Mouse (Mus musculus): ENCODE measurements around the gene Kansl2. TPM values are rescaled to one million over a fixed set of nuclear protein-coding genes. Genes with fewer than 3 reads are reported as not detected.
"Not testable (repeated sequence)": the region's sequence is repeated elsewhere in the genome, so short reads cannot be mapped to it uniquely, and the experiment has no call there.

Kansl2 gene
- total RNA-seq, 2 experiments from 2014 or later, result 54.3 to 56.3 TPM

- DNase-seq (ENCODE audit: low spot score in 2 of 2), result no peak
Measured at GRCm38 (mm10) chr15:98536828-98537510, 2.9 kb upstream of the Kansl2 start.

DNA sequence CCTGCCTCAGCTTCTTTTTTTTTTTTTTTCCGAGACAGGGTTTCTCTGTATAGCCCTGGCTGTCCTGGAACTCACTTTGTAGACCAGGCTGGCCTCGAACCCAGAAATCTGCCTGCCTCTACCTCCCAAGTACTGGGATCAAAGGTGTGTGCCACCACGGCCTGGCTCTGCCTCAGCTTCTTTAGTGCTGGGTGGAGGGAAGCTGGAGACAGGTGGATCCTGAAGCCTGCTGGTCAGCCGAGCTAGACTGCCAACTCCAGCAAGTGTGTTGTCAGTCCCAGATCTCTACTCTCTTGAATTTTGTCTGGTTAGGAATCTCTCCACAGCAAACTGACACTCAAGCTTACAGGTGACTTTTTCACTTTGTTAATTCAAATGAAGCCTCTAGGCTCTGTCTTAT, 1.9 kb upstream of the Kansl2 start:
- no peak for DNase-seq (ENCODE audit: low spot score in 2 of 2)

DNA sequence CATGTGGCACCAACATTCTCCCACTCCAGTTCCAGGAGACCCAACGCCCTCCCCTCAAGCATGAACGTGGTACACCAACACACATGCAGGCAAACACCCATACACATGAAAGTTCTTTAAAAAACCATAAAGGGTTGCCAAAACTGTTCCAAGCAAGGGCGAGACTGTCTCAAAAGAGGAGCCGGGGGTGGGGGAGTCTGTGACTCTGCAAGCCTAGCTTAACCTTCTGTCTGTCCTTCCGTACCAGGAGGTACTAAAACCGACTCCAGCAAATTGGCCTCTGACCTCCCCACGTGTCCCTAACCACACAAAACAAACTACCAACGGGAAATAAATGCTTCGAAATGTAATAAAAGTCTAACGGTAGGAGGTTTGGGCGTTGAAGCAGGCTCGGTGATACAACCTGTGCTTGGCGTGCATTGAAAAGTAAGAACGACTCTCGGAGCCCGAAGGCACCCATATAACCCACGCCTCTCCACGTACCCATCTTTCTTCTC, 981 bp downstream of the Kansl2 start:
- no peak for DNase-seq (ENCODE audit: low spot score in 2 of 2)

DNA sequence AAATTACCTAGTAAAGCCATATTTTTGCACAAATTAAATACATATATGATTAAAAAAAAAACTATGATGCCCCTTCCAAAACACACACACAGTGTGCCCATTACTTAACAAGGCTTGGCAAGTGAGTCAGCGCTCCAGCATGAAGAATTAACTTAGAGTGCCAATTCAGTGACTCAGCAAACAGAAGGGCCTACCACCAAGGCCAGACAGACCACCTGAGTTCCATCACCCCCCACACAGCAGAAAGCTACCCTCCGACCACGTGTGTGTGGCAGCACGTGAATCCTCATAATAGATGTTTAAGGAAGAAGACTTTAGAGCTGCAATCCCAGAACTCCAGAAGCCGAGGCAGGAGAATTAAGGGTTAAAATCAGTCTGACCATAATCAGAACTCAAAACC, 1.8 kb downstream of the Kansl2 start:
- peak in 1 of 2 experiments; percentile 24 for DNase-seq (ENCODE audit: low spot score in 2 of 2)

GRCm38 (mm10) chr15:98528066-98528563, 5.9 kb downstream of the Kansl2 start:
- no peak for DNase-seq (ENCODE audit: low spot score in 2 of 2)

GRCm38 (mm10) chr15:98527056-98527771, 6.8 kb downstream of the Kansl2 start:
- no peak for DNase-seq (ENCODE audit: low spot score in 2 of 2)

DNA sequence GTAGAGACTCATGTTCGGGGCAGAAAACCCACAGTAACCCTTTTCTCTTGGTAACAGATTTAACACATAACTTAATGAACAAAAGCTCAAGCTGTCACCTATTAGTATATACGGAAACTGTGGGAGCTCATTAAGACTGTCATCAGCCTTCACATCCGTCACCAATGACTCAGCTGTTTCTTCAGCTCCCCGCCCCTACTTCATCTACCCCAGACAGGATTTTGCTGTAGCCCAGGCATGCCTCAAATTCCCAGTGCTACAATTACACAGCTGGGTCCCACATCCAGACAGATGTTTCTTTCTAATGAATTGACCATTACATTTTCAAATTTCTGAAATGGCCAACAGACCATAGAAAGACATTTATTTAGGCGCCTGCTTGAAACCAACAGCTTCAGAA, 8.0 kb downstream of the Kansl2 start:
- DNase-seq (ENCODE audit: low spot score in 2 of 2), result no peak

GRCm38 (mm10) chr15:98521245-98521644, 12.8 kb downstream of the Kansl2 start:
- no peak for DNase-seq (ENCODE audit: low spot score in 2 of 2)

GRCm38 (mm10) chr15:98517380-98518355, 16.4 kb downstream of the Kansl2 start:
- peak in 1 of 2 experiments; percentile 69 for DNase-seq (ENCODE audit: low spot score in 2 of 2)

GRCm38 (mm10) chr15:98514845-98515244, 19.2 kb downstream of the Kansl2 start:
- not testable (repeated sequence) for DNase-seq (ENCODE audit: low spot score in 2 of 2)

GRCm38 (mm10) chr15:98514146-98514545, 19.9 kb downstream of the Kansl2 start:
- no peak for DNase-seq (ENCODE audit: low spot score in 2 of 2)

- DNase-seq (ENCODE audit: low spot score in 2 of 2), result not testable (repeated sequence)
Measured at GRCm38 (mm10) chr15:98513676-98514075, 20.4 kb downstream of the Kansl2 start.

DNA sequence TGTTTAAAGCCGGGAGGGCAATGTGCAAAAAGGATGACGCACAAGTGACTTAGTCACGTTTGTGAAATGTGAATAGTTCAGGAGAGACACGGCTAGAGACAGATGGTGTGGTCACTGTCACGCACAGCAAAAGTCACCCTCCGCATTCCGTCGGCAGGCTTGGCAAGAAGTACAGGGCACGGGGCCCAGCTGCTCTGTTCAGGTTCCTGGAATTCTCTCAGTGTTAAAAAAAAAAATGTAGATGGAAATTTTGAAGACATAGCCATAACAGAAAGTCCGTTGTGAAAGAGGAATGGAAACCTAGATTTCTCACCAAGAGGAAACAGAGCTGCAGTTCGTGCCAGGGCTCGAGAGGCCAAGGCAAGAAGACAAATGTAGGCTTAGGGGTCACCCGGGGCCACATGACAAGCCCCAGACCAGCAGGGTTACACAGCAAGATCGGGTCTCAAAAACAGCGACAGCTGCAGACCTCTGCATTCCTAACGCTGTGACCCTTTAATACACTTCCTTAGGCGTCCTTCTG, 21.2 kb downstream of the Kansl2 start:
- DNase-seq (ENCODE audit: low spot score in 2 of 2), result no peak

DNA sequence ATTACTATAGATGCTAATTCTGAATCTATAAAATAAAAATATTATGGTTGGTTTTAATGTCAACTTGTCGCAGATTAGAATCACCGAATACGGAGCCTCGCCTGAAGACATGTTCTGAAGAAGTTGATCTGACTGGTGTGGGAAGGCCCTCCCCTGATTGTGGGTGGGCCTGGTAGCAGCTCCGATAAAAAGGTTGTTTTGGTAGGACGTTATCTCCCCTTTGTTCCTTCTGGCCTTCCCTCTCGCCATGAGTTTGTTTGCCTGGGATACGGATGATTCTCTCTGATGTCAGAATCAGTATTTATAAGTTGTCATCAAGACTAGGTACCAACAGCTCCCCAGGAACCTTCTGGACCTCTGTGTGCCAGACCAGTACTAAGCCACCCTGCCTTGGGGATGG, 21.8 kb downstream of the Kansl2 start:
- no peak for DNase-seq (ENCODE audit: low spot score in 2 of 2)

- DNase-seq (ENCODE audit: low spot score in 2 of 2), result peak in 1 of 2 experiments; percentile 33
Measured at GRCm38 (mm10) chr15:98511386-98511928, 22.6 kb downstream of the Kansl2 start.

GRCm38 (mm10) chr15:98510438-98511385, 23.4 kb downstream of the Kansl2 start:
- peak in 1 of 2 experiments; percentile 77 for DNase-seq (ENCODE audit: low spot score in 2 of 2)

- no peak for DNase-seq (ENCODE audit: low spot score in 2 of 2)
Measured at GRCm38 (mm10) chr15:98509387-98509786, 24.7 kb downstream of the Kansl2 start.

GRCm38 (mm10) chr15:98507321-98507720, 26.7 kb downstream of the Kansl2 start:
- DNase-seq (ENCODE audit: low spot score in 2 of 2), result no peak

GRCm38 (mm10) chr15:98506253-98506957, 27.7 kb downstream of the Kansl2 start:
- DNase-seq (ENCODE audit: low spot score in 2 of 2), result no peak
